Mouse (Mus musculus) CH12.LX (cell line): Measurements from ENCODE around the gene Loxl3. TPM values are rescaled to one million over a fixed set of nuclear protein-coding genes. Genes with fewer than 3 reads are reported as not detected.

Experiments
- DNase-seq: peaks from one replicate; pipeline ENCODE4 v3.0.0-alpha.2; 2013; ENCODE audit errors: extremely low read depth
- H3K27ac ChIP-seq: 2 replicates; pipeline ENCODE4 v1.5.1; 2012; ENCODE audit warnings: low read depth, mild to moderate bottlenecking, control low read depth, moderate library complexity; ENCODE audit not compliant: insufficient read depth
- H3K27me3 ChIP-seq: replicated peaks from 2 replicates; pipeline ENCODE3; 2012; ENCODE audit warnings: inconsistent platforms
- H3K36me3 ChIP-seq, 2 experiments: replicated peaks in 1 of 2; 2 replicates each; pipeline versions ENCODE3 to v1.6.1; 2012; ENCODE audit warnings: inconsistent platforms in 1 of 2, low read length in 1 of 2, mild to moderate bottlenecking in 1 of 2, mixed read lengths in 1 of 2, moderate library complexity in 1 of 2; ENCODE audit not compliant: control insufficient read depth in 1 of 2, insufficient read depth in 1 of 2
- H3K4me1 ChIP-seq, 2 experiments: 2 replicates each; pipeline ENCODE4 v1.6.1; 2012; ENCODE audit warnings: inconsistent platforms in 1 of 2, moderate library complexity in 1 of 2; ENCODE audit not compliant: insufficient read depth in 2 of 2, control insufficient read depth in 1 of 2
- H3K4me2 ChIP-seq: 2 replicates; pipeline ENCODE4 v1.6.1; 2012; ENCODE audit warnings: low read depth, mild to moderate bottlenecking, control low read depth; ENCODE audit not compliant: poor library complexity, insufficient read depth, severe bottlenecking
- H3K4me3 ChIP-seq, 3 experiments: fragments of 150-350 bp in 1 of 3; sonication (generic) in 1 of 3; replicated peaks in 1 of 3; 2 replicates each; pipeline versions ENCODE3 to v1.5.1; 2011 to 2012; ENCODE audit warnings: low read depth in 2 of 3, low read length in 2 of 3, mild to moderate bottlenecking in 2 of 3, moderate library complexity in 2 of 3, control low read depth in 1 of 3, improper control_type of control experiment in 1 of 3, inconsistent platforms in 1 of 3, mixed read lengths in 1 of 3; ENCODE audit not compliant: poor library complexity in 1 of 3
- H3K79me2 ChIP-seq: replicated peaks from 2 replicates; pipeline ENCODE4 v1.6.1; 2012; ENCODE audit warnings: mild to moderate bottlenecking, moderate library complexity; ENCODE audit not compliant: control insufficient read depth, poor library complexity, insufficient read depth, severe bottlenecking; ENCODE audit errors: extremely low read depth
- H3K9ac ChIP-seq: 2 replicates; pipeline ENCODE4 v1.6.1; 2012; ENCODE audit warnings: low read depth, mild to moderate bottlenecking, control low read depth, moderate library complexity; ENCODE audit not compliant: insufficient read depth
- H3K9me3 ChIP-seq: replicated peaks from 2 replicates; pipeline ENCODE3; 2012; ENCODE audit warnings: low read length, inconsistent platforms, mixed read lengths
- BHLHE40 ChIP-seq: IDR thresholded peaks from 2 replicates; pipeline ENCODE4 v1.6.1; 2011; ENCODE audit warnings: mild to moderate bottlenecking, low read depth, low read length, improper control_type of control experiment
- CHD1 ChIP-seq: IDR thresholded peaks from 2 replicates; pipeline ENCODE4 v1.6.1; 2012; ENCODE audit warnings: low read depth, low read length, improper control_type of control experiment, inconsistent platforms
- CHD2 ChIP-seq: IDR thresholded peaks from 2 replicates; pipeline ENCODE4 v1.6.1; 2011; ENCODE audit warnings: low read length, improper control_type of control experiment
- E2F4 ChIP-seq: IDR thresholded peaks from 2 replicates; pipeline ENCODE4 v1.6.1; 2011; ENCODE audit warnings: low read depth, low read length, improper control_type of control experiment; ENCODE audit not compliant: insufficient replicate concordance
- ELF1 ChIP-seq: IDR thresholded peaks from 2 replicates; pipeline ENCODE4 v1.6.1; 2014; ENCODE audit warnings: low read depth, mild to moderate bottlenecking, inconsistent platforms, low read length, improper control_type of control experiment
- EP300 ChIP-seq: IDR thresholded peaks from 2 replicates; pipeline ENCODE4 v1.6.1; 2011; ENCODE audit warnings: low read length, improper control_type of control experiment
- ETS1 ChIP-seq: conservative IDR thresholded peaks from 2 replicates; pipeline ENCODE4 v1.6.1; 2012; ENCODE audit warnings: low read depth, mild to moderate bottlenecking, inconsistent platforms, low read length, improper control_type of control experiment, moderate library complexity
- HCFC1 ChIP-seq: IDR thresholded peaks from 2 replicates; pipeline ENCODE4 v1.6.1; 2012; ENCODE audit warnings: low read depth, mild to moderate bottlenecking, inconsistent platforms, low read length, improper control_type of control experiment
- JUND ChIP-seq: conservative IDR thresholded peaks from 2 replicates; pipeline ENCODE4 v1.6.1; 2011; ENCODE audit warnings: low read depth, low read length, improper control_type of control experiment
- KAT2A ChIP-seq: IDR thresholded peaks from 2 replicates; pipeline ENCODE4 v1.6.1; 2012; ENCODE audit warnings: low read length, improper control_type of control experiment, inconsistent platforms; ENCODE audit not compliant: insufficient replicate concordance
- MAFK ChIP-seq: IDR thresholded peaks from 2 replicates; pipeline ENCODE4 v1.6.1; 2011; ENCODE audit warnings: low read length, improper control_type of control experiment; ENCODE audit not compliant: insufficient replicate concordance
- MAX ChIP-seq: IDR thresholded peaks from 2 replicates; pipeline ENCODE4 v1.6.1; 2011; ENCODE audit warnings: low read length, improper control_type of control experiment
- MAZ ChIP-seq: IDR thresholded peaks from 2 replicates; pipeline ENCODE4 v1.6.1; 2012; ENCODE audit warnings: low read depth, mild to moderate bottlenecking, inconsistent platforms, low read length, improper control_type of control experiment, moderate library complexity
- MXI1 ChIP-seq: IDR thresholded peaks from 2 replicates; pipeline ENCODE4 v1.6.1; 2011; ENCODE audit warnings: mild to moderate bottlenecking, low read depth, low read length, improper control_type of control experiment
- MYC ChIP-seq: IDR thresholded peaks from 2 replicates; pipeline ENCODE4 v1.6.1; 2011; ENCODE audit warnings: low read depth, mild to moderate bottlenecking, improper control_type of control experiment, low read length
- NRF1 ChIP-seq: IDR thresholded peaks from 2 replicates; pipeline ENCODE4 v1.6.1; 2014; ENCODE audit warnings: low read depth, mild to moderate bottlenecking, inconsistent platforms, low read length, improper control_type of control experiment, moderate library complexity
- RAD21 ChIP-seq: IDR thresholded peaks from 2 replicates; pipeline ENCODE4 v1.6.1; 2011; ENCODE audit warnings: low read depth, mild to moderate bottlenecking, low read length, improper control_type of control experiment, moderate library complexity
- SMC3 ChIP-seq: IDR thresholded peaks from 2 replicates; pipeline ENCODE4 v1.6.1; 2011; ENCODE audit warnings: low read depth, low read length, improper control_type of control experiment
- TBP ChIP-seq: conservative IDR thresholded peaks from 2 replicates; pipeline ENCODE4 v1.6.1; 2011; ENCODE audit warnings: low read depth, low read length, improper control_type of control experiment
- TCF12 ChIP-seq: IDR thresholded peaks from 2 replicates; pipeline ENCODE4 v1.6.1; 2014; ENCODE audit warnings: low read depth, mild to moderate bottlenecking, inconsistent platforms, low read length, improper control_type of control experiment
- USF2 ChIP-seq: conservative IDR thresholded peaks from 2 replicates; pipeline ENCODE4 v1.6.1; 2011; ENCODE audit warnings: low read depth, low read length, improper control_type of control experiment
- ZC3H11A ChIP-seq: IDR thresholded peaks from 2 replicates; pipeline ENCODE4 v1.6.1; 2012; ENCODE audit warnings: low read depth, mild to moderate bottlenecking, inconsistent platforms, low read length, improper control_type of control experiment
- ZKSCAN1 ChIP-seq: IDR thresholded peaks from 2 replicates; pipeline ENCODE4 v1.6.1; 2012; ENCODE audit warnings: low read depth, inconsistent platforms, low read length, improper control_type of control experiment, borderline replicate concordance
- ZMIZ1 ChIP-seq: IDR thresholded peaks from 2 replicates; pipeline ENCODE4 v1.6.1; 2012; ENCODE audit warnings: low read depth, mild to moderate bottlenecking, inconsistent platforms, low read length, improper control_type of control experiment
- dilution Hi-C: fragments of 300-500 bp; cut with MboI; formaldehyde crosslinking; loops from 2 replicates; pipeline ENCODE4 v1.14.3; 2020; ENCODE audit warnings: low sequenced_read_pairs; ENCODE audit not compliant: extremely low pct_unique_long_range_greater_than_20kb, extremely low pct_ligation_motif_present
- in situ Hi-C: fragments of 300-500 bp; cut with MboI; formaldehyde crosslinking; loops from 3 replicates; pipeline ENCODE4 v1.14.3; 2019; ENCODE audit warnings: low sequenced_read_pairs, low pct_ligation_motif_present, low pct_unique_long_range_greater_than_20kb, mixed read lengths
- polyA plus RNA-seq: library from polyadenylated mRNA; unstranded; fragments of >175 nt; gene quantifications from 2 replicates; pipeline ENCODE4 v1.2.1, GENCODE M21; 2012; ENCODE audit warnings: low read depth; ENCODE audit not compliant: insufficient read length
- total RNA-seq, 2 experiments: library from RNA; depleted of rRNA; stranded (reverse); fragments of 300-350 nt in 1 of 2; fragments of >200 nt in 1 of 2; gene quantifications; 2 replicates each; pipeline ENCODE4 v1.2.3; 2012 to 2014

Gene Loxl3
- total and polyA plus RNA-seq, 3 experiments = 0.05 to 0.93 (median 0.74) TPM

- Histone ChIP-seq H3K79me2 (peaks cover 3% of the 10 kb centered on the region), H3K9ac (no peak overlapping the region), H3K27ac (no peak overlapping the region), H3K4me2 (no peak overlapping the region), H3K36me3 (peaks cover 13 to 35% of the 10 kb centered on the region in 2 experiments), H3K4me3 (no peak overlapping the region), H3K27me3 (peaks cover 2% of the 10 kb centered on the region), H3K4me1 (peaks cover 26 to 70% of the 10 kb centered on the region in 2 experiments), H3K9me3 (no peaks in the 10 kb centered on the region)
- in situ Hi-C loops (no loop called here), dilution Hi-C loops (no loop called here)
- no peak for DNase-seq
- TF ChIP-seq KAT2A = no peak
- TF ChIP-seq ZKSCAN1 = no peak
- no peak for TF ChIP-seq MAFK
- TF ChIP-seq EP300 = no peak
- TF ChIP-seq CHD2 = no peak
- no peak for TF ChIP-seq HCFC1
- TF ChIP-seq E2F4 = no peak
- no peak for TF ChIP-seq SMC3
- TF ChIP-seq MAZ = no peak
- TF ChIP-seq JUND = no peak
- no peak for TF ChIP-seq TCF12
- no peak for TF ChIP-seq ETS1
- TF ChIP-seq CHD1 = no peak
- no peak for TF ChIP-seq ZC3H11A
- TF ChIP-seq ELF1 = no peak
- no peak for TF ChIP-seq ZMIZ1
- no peak for TF ChIP-seq USF2
- no peak for TF ChIP-seq MXI1
- no peak for TF ChIP-seq RAD21
Measured at GRCm38 (mm10) chr6:83029777-83030176, 4.2 kb upstream of the Loxl3 start.

DNA sequence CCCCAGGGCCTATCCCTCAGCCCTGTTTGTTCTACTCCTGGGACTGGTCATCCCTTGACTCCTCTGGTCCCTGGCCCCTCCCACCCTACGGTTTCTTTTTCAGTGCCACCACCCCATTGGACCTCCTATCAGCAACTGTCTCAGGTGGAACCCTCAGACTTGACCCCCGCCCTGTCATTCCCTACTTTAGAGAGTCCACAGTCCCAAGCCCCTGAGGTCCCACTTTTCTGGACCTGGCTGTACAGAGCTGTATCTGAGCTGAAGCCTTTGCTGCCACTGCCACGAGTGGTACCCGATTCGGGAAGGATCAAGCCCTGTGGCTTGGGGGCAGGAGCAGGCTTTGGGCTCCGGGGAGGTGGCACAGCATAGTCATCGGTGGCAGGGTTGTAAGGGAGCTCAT lies 2.9 kb upstream of the Loxl3 start:
- DNase-seq = no peak
- Histone ChIP-seq H3K9ac (no peak overlapping the region), H3K4me1 (peaks cover 18 to 62% of the 10 kb centered on the region in 2 experiments), H3K36me3 (peaks cover 13 to 35% of the 10 kb centered on the region in 2 experiments), H3K27me3 (peaks cover 8% of the 10 kb centered on the region), H3K4me3 (no peak overlapping the region), H3K9me3 (no peaks in the 10 kb centered on the region), H3K4me2 (no peak overlapping the region), H3K79me2 (peaks cover 3% of the 10 kb centered on the region), H3K27ac (no peak overlapping the region)
- dilution Hi-C loops = no loop called here
- TF ChIP-seq USF2 (no peak), ZC3H11A (no peak), BHLHE40 (no peak), EP300 (no peak), TBP (no peak), MAX (no peak), E2F4 (no peak), MYC (no peak), NRF1 (no peak), TCF12 (no peak), ETS1 (no peak)
- in situ Hi-C loops = no loop called here
